Mouse (Mus musculus) embryo, embryonic 9.5 days (tissue): Measurements from ENCODE around the gene Mrpl24.

ENCODE experiments used
- DNase-seq: peaks from one replicate; pipeline ENCODE4 v3.0.0-alpha.2; 2017; ENCODE audit errors: extremely low spot score

The Mrpl24 gene

DNA sequence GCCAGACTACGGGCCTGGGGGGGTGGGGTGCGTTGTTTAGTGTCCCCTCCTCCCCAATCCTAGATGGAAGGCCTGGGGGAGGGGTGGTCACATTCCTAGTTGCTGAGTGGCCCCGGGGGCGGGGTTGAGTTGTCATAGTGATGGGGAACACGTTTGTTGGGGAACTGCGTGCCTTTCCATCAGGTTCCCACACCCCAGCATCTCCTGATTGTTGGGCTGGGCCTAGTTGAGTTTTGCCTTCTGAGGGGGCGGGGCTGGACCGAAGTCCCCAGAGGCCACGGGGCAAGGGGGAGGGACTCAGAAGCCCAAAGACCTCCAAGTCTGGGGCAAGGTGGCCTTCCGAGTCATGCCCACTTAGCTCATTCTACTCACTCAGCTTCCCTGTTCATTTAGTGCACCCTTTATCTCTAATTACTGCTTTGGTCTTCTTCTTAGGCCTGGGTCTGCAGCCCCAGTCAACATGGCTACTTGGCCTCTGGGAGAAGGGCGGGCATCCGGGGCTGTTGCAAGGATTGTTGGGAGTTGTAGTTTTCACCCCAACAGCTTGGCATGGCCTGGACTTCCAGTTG is 8.6 kb upstream of the Mrpl24 start:
- DNase-seq = peak; percentile 89

DNA sequence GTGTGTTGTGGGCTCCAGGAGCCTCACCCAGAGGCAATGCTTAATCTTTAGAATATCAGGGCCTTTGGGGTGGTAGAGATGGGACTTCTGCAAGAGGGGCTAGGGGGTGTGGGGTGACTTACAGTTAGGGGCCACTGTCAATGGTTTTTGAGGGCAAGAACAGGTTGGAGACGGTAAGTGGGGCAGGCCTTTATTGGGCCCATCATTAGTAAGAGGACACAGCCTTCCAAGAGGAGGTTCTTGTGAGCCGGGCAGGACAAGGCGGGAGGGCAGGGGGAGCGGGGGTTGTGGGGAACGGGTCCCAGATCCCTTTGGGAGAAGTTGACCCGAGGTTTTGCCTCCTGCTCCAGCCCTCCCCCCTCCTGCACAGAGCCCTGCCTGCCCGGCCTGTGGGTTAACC is 5.8 kb upstream of the Mrpl24 start:
- DNase-seq = no peak

DNA sequence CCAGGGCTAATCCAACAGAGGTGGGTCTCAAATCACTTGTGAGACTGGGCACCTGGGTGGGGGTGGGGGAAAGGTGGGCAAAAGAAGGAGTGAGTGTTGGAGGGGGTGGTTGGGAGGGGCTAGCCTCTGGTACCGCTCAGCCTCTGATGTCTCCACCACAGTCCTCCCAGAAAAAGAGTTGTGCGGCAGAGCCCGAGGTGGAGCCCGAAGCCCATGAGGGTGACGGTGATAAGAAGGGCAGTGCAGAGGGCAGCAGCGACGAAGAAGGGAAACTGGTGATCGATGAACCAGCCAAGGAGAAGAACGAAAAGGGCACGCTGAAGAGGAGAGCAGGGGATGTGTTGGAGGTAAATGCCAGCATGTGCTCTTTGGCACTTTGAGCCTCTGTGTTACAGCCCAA is 5.4 kb upstream of the Mrpl24 start:
- DNase-seq = no peak

DNA sequence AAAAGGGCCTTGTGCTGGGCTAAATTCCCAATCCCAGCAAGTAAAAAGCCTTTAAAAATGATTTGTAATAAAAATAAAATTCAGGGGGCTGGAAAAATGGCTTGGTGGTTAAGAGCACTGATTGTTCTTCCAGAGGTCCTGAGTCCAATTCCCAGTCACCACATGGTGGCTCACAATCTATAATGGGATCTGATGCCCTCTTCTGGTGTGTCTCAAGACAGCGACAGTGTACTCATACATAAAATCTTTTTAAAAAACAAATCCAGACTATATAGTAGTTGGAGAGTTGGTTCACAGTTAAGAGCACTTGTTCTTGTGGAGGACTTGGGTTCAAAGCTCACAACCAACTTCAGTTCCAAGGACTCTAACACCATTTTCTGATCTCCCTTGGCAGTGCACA is 2.3 kb upstream of the Mrpl24 start:
- DNase-seq = no peak

DNA sequence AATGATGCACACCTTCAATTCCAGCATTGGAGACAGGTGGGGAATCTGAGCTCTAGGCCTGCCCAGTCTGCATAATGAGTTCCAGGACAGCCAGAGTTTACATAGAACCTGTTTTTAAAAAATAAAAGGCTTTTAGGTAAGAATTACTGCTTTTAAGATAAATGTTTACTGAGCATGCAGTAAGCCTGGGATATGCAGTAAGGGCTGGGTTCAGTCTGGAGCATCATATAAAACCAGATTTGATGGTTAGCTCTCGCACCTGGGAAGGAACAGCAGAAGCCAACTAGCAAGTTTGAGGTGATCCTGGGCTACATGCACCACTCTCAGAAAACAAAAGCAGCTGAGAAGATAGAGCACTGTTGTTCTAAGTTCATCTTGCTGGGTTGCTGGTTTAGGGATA is 755 bp upstream of the Mrpl24 start:
- DNase-seq = no peak

DNA sequence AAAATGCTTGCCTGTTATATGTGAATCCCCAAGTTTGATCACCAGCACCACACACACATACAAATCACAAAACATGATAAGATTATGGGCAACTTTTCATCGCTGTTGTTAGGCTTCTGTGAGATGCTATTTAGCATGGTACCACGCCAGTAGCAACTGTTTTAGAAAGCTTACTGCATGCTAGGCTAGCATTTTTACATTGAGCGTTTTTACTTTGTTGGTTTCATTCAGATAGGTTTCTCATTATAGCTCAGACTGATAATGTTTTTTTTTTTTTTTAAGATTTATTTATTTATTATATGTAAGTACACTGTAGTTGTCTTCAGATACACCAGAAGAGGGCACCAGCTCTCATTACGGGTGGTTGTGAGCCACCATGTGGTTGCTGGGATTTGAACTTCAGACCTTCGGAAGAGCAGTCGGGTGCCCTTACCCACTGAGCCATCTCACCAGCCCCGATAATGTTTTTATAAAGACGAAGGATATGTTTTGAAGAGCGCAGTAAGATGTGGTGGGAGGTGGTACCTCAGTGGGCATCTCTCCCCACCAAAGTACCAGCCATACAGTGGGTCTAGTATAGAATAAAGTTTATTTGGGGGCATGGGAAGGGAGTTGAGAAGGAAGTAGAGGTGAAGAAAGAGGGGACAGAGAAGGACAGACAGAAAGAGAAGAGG is 1.1 kb downstream of the Mrpl24 start:
- DNase-seq = no peak

DNA sequence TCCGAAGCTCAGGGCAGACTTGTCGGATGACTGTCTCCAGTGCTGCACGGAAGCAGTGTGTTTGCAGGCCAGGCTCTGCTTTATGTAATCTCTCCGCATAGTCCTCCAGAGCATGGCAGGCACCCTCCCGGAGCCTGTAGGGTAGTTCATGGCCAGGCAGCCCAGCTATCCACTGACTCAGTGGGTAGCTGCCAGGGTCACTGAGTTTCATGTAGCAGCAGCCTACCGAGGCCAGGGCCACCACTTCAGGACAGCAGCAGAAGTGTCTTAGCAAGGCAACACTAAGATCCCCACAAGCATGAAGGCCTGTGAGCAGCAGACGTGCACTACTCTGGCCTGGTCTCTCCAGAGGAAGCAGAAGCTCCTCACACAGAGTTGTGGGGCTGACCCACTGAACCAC is 5.7 kb downstream of the Mrpl24 start:
- no peak for DNase-seq

DNA sequence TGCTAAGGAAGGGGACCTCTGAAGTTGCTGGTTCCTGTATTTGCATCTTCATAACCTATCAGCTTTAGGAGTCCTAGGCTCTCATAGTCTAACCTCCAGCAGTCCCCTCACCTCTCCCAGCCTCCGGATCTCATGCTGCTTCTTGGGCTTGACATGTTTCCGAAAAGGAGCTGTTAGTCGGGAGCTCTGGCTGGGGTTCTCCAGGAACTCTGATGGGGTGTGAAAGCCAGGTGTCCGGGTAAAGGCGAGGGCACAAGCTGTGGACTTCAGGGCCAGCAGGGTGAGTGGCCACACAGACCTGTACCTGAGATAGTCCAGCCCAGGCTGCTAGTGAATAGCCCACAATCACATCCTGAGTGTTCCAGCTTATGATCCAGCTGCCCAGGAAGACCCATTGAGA is 8.1 kb downstream of the Mrpl24 start:
- DNase-seq = no peak

DNA sequence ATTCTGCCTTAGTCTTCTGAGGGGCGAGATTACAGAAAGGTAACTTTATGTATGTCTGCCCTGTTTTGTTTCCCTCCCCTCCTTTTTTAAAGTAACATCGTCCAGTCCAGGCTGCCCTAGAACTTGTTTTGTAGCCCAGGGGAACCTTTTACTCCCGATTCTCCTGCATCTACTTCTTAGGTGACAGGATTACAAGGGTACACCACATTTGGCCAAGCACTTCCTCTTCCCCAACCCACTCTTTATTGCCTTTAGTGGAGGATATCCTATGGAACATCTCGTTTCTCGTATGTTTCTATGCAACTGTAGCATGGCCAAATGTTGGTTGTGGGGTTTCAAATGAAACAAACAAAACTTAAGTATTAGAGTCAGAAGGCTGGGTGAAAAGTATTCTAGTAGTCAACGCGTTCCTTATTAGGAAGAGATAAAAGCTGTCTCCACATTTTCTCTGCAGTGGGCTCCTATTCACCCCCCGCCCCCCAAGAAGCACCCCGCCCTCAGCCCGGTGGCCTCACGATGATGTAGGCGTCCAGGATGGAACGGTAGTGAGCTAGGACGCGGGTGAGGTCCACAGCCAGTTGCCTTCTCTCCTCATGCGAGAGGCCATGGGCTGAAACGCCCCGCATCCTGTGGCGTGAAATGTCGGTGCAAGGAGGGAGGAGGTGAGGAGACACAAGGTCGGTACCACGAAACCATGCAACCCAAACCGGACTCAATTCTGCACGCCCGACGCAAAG is 10.2 kb downstream of the Mrpl24 start:
- no peak for DNase-seq

DNA sequence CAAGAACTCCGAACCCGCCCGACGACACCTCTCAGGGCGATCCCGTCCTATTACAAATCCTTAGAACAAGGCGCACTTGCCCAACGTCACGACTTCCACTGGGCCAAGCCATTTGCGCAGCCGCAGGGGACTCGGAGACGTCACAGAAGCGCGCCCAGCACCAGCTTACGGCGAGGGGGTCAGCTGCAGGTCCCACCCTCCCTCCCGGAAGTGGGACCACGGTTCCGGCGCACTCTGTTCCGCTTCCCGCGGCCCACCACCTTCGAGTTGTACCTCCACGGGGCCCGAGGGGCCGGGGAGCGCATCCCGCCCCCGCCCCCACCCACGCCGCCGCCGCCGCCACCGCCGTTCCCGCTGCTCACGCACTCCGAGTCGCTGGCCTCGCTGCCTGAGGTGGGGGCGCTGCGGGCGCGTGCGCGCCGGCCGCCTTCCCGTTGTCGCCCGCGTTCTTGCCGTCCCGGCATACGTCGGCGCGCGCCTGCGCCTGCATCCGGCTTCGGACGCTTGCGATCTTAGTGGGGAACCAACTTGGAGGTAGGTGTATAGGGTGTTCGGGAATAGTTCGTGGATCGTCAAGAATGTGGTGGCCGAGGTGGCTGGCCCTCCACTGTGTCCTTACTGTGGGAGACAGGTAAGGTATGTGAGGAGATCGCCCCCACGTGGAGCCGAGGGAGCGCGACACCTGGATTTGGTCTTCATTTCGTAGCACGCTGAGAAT is 10.9 kb downstream of the Mrpl24 start, which contains the start of the genes Isg20l2 and Rrnad1:
Gene Isg20l2, plus strand, starts transcription at position 237 of the 718 bp plus-strand sequence.
Gene Rrnad1, minus strand, starts transcription at position 640 of the 718 bp plus-strand sequence.
- peak; percentile 97 for DNase-seq

DNA sequence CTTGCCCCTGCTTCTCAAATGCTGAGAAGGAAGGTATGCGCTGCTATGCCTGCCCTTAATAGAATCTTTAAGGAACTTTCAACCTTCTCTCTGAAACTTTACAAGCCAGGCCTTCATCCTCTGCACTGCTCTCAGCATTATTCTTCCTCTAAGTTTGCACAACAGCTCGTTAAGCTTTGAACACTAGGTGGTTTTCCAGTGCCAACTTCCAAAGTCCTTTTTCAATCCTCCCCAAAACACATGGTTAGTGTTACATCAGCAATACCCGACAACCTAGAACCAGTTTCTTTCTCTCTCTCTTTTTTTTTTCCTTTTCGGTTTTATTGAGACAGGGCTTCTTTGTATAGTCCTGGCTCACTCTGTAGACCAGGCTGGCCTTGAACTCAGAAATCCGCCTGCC is 14.7 kb downstream of the Mrpl24 start:
- DNase-seq = no peak

DNA sequence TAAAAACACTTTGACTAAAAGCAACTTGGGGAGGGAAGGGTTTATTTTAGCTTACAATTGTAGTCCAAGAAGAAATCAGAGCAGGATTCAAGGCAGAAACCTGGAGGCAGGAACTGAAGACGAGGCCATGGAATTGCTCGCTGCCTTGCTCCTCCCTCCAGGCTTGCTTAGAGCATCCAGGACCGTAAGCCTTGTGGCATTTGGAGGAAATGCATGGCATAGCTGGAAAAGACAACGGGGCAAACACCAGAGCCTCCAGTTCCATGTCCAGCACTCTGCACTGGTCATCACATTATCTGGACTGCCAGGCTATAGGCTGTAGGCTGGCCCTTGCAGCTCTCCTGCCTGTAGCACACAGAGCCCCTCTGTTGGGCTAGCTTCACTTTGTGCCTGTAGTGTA is 15.2 kb downstream of the Mrpl24 start:
- DNase-seq = no peak

DNA sequence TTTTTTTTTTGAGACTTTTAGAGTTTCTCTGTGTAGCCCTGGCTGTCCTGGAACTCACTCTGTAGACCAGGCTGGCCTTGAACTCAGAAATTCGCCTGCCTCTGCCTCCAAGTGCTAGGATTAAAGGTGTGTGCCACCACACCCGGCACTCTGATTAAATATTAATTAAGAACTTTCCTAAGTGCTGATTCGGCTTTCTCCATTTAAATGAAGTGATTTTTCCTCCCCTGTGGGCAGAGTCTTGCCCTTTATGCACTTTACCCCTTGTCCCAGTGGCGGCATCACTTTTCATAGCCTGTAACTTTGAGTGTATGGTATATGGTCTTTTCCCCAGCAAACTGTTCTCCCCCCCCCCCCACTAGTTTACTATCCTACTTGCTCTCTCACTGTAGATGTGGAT is 15.9 kb downstream of the Mrpl24 start:
- DNase-seq = no peak

DNA sequence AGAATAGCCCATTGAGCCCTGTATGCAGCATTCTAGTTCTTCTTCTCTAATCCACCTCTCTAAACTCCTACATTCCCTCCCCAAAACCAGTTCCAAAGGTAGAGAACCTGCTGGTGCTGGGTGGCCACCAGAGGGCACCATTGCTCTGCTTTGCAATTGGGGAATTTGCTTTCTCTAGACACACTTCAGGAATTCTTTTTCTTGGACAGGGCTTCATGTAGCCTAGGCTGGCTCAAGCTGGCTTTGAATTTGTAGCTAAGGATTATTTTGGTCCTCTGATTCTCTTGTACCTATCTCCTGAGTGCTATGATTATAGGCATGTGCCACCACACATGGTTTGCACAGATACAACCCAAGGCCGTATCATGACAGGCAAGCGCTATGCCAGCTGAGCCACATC is 16.5 kb downstream of the Mrpl24 start:
- DNase-seq = peak; percentile 75

DNA sequence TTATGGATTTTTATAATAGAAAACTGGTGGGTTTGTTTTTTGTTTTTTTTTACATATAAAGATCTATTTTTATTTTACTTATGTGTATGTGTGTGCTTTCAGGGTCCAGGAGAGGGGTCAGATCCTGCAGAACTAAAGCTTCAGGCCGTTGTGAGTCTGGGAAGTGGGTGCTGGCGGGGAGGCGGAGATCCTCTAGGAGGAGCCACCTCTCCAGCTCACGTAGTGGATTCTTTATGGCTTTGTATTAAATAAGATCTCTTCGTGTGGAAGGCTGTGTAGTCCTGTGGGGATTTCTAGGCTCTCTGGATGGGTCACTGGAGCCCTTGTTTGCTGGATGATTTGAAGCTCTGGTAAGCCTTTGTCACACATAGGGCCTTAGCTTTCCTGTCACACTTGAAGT is 21.3 kb downstream of the Mrpl24 start:
- DNase-seq = no peak

DNA sequence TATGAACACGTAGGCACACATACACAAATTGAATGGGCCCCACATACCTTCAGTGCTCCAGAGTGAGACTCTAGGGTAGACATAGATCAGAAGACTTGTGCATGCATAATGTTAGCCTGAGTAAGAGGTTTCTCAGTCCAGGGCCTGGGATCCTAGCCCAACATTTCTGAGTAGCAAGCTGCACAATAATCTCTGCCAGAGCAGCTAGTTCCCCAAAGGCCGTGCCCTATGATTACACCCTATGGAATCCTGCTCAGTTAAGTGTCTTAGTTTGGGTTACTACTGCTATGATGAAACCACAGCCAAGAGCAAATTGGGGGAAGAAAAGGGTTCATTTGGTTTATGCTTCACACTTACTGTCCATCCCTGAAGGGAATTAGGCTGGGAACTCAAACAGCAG is 23.2 kb downstream of the Mrpl24 start:
- DNase-seq = no peak

DNA sequence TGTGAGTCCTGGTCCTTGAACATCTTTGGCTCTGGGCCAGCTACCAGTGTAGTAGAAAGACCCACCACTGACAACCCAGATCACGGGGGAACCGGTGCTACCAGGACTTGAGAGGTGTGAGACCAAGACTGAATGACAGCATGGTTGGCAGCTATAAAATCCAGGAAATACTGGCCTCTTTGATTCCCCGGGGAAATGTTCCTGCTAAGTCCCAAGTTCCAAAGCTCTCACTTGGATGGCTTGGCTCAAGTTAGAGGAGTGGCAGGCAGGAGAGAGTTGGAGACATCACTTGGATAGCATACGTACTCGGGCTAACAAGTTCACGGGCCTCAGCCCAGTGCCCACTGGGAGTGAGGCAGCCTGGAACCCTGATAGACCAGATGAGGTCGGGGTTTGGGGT is 24.3 kb downstream of the Mrpl24 start:
- DNase-seq = no peak

DNA sequence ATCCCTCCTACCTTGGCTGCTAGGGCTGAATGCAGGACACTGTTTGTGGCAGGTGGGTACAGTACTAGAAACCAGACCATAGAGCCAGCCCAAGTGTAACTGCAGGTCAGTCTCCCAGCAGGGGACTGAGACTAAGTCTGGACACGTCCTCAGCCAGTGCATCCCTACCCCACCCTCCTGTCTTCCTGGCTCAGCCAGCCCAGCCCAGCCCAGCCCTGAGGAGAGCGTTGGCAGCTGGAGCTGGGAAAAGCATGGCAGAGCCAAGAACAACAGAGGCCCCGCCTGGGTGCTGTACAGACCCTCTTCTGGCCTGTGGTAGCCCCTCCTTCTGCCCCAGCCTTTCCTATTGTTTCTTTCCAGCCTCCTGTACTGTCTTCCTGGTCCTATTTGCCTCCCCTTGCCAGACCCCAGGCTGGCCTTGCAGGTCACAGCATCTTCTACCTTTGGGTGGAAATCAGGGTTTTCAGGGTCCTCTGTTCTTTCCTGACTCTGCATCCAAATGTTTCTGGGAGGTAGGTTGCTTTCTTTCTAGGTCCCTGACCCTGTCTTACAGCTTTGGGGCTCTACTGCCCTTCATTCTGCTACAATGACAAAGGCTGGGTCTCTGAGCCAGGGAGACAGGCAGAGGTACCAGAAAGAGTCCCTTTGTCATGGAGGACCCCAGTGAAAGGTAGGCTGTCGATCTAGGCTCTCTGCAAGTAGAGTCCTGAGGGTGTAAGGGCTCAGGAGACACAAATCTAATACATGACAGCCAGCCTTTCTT is 25.7 kb downstream of the Mrpl24 start:
- peak; percentile 32 for DNase-seq

DNA sequence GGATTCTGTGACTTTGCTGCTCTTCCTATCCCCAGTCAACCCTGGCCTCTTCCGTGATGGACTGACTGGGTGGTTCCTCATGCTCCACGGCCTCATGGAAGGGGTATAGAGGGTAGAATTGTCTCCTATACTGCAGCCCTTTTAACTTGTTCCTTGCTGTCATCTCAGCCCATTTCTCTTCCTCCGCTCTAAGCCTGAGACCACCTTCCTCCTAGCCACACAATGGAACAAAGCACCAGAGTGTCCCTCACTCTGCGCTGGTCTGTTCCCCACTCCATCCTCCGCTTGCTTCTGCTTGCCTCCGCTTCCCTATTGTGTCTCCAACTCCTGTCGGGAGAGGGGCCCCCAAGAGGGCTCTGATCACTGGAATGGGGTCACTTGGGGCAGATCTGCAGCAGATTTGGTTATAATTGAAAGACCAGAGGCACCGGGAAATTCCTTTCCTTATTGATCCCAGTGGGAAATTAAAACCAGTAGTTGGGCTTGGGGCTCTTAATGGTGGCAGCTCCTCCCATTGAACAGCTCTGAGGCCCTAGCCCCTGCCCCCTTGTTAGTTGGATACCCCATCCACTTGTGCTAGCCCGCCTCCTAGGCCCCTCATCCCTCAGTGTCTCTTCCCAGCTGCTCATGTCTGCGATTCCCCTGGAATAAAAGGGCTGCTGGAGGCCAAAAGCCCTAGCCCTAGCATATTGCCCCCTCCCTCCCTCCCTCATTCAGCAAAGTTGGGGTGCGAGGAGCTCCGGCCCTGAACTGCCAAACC is 26.7 kb downstream of the Mrpl24 start:
- DNase-seq = peak; percentile 70

DNA sequence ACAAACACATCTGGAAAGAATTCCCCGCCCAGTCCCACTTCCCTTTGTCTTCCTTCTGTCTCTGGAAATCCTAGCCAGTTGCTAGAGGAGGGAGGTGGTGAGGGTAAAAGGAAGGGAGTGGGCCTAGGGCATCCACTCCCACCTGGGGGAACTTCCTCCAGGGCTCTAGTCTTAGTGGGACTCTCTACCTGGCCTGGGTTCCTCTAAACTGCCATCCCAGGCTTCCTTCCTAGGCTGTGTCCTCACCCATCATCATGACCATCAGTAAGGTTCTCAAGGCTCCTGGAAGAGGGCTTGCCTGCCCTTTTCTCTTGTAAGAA is 27.2 kb downstream of the Mrpl24 start:
- DNase-seq = no peak
